Mouse (Mus musculus): ENCODE measurements at regions not wholly inside any gene's neighbourhood (a gene's known extent, or its start where the extent isn't known, plus 50 kb on each side); places are given as distances from the start of the nearest gene placed in this dataset.

DNA sequence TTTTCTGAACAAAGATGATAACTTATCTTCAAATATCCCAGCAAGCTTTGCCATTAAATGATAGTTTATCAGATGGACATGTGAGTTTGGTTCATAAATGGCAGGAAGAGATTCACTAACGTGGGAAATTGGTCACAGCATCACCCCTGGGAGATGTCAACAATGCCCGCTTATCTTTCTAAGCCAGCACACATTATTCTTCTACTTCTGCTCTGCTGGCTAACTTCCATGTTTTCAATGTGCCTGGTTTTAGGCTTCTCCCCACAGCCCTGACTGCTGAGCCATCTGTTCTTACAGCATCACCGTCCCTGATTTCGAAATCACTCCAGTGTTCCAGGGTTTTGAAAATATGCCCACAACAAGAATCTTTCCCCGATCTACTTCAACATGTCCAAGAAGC lies 2175.4 kb downstream of the 9330182O14Rik start:
- DNase-seq (ENCODE audit: low read depth): peak; percentile 82

DNA sequence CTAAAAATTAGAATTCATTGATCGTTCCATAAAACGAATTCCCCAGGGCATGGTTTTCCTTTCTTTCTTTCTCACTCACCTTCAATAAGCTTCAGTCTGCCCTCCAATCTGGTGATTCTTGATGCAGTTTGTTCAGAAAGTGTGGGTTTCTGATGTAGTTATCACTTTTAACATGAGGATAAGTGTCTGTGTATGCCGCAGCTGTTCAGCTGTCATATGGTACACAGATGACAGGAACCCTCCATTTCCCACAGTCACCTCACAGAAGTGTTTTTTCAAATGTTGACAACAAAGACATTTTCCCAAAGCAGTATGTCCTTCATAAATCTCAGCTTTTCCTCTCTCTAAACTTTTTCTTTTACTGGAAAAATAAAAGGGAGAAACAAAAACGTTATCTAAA lies 2177.0 kb downstream of the 9330182O14Rik start:
- DNase-seq (ENCODE audit: low read depth): no peak

DNA sequence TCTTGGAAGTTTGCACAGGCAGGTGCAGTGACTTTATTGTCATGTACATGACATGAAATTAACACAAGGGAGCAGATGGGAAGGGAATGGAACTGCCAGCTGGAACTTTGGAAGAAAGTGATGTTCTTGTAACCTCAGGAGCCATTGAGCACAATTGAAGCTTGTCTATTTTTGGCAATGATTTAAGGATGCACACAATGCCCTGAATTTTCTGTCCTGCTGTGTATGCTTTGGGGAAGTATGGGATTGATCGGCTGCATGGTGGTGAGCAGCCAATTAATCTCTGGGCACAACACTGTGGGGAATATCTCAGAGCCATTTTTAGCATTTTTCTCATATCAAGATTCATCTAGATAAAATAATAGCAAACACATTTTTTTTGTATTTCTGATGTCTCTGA lies 2186.2 kb downstream of the 9330182O14Rik start:
- no peak for DNase-seq (ENCODE audit: low read depth)

DNA sequence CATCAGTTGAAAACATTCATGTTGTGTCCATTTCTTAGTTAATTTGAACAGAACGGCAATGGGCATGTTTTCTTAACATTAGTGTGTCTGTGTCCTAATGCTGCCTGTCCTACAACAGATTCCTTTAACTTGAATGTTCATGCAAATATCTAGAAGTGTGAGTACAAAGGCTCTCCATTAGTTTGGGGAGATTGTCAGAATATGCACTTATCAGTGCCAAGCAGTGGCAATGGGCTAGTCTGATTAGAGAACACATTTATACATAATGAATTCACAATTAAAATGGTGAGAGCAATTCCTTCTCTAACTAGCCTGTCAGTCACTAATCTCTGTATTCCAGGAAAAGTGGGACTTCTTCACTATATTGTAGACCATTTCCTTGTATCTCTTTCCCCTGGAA lies 2188.8 kb downstream of the 9330182O14Rik start:
- DNase-seq (ENCODE audit: low read depth): no peak

DNA sequence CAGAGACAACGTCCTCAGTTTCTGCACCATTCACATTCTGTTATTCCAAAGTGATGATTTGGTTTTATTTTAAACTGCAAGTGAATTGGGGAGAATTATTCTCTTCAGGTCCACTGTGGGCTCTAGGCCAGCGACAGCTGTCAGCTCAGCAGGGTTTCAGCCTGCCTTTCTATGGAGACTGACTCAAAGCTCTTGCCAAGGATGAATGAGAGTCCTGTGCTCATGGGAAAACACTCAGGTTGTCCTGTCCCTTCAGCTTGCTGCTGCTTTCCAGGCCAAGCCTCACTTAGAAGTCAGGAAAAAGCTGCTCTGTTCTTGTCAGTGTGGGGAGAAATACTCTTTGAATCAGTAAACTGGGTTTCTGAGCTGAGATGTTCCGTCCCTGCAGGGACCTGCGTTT lies 2191.1 kb downstream of the 9330182O14Rik start:
- DNase-seq (ENCODE audit: low read depth): no peak

DNA sequence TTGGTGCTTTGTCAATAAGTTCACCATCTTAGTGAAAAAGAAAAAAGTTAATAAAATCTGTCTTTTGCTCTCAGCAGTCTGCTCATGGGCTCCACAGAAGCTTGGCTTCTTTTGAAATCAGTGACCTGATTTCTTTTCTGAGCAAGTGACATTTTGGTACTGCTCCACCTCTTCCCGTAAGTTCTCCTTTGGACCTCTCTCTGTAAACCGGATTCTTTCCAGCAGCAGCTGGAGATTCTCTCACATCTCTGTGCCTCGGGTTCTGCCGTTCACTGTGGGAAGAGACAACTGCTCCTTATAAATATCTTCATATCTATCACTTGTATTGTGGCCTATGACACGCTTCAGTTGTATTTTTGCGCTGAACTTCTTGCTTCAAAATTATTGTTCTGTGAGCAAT lies 2194.4 kb downstream of the 9330182O14Rik start:
- no peak for DNase-seq (ENCODE audit: low read depth)

DNA sequence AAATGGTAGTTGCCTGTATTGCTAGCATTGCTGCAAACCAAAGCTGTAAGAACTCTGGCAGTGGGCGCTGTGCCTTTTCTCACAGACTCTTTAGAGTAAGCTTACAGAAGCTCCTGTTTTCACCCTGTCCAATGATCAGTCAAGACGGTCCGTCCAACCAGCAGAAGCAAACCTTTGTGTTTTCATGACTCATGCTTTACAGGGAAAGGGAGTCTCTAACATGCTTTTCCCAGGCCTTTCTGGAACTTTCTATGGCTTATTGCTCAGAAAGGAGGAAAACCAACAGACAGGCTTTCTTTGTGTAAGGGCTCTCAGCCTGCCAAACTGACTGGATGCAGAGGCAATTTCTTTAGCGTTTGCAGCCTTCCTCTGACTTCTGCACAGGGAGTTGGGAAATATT lies 2195.6 kb downstream of the 9330182O14Rik start:
- DNase-seq (ENCODE audit: low read depth): peak; percentile 94

DNA sequence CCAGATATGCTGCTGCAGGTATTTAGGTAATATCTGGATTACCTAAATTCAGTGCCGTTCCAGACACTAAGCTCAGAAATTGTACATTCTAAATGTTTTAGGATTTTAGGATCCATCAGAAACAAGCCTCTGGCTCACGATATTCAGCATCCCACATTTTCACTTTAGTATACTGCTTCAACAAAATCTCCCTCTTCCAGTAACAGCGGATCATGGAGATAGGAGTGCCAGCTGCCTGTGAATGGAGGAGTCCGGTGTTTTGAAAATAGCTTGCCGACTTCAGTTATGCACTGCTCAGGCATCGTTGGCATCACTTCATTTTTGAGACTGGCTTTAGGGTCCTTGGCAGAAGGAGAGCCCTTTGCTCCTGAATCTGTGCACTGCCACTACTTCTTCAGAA lies 2199.5 kb downstream of the 9330182O14Rik start:
- DNase-seq (ENCODE audit: low read depth): no peak

DNA sequence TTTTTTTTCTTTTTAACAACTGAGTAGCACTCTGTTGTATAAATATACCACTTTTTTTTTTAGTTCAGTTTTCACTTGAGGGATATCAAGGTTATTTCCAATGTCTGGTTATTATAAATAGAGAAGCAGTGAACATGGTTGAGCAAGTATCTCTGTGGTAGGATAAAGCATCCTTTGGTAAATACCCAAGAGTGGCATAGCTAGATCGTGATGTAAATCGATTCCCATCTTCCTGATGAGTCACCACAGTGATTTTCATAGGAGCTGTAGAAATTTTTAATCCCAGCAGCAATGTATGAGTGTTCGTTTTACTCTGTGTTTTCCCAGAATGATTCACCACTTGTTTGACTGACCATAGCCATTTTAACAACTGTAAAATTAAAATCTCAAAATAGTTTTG lies 2212.0 kb downstream of the 9330182O14Rik start:
- no peak for DNase-seq (ENCODE audit: low read depth)

DNA sequence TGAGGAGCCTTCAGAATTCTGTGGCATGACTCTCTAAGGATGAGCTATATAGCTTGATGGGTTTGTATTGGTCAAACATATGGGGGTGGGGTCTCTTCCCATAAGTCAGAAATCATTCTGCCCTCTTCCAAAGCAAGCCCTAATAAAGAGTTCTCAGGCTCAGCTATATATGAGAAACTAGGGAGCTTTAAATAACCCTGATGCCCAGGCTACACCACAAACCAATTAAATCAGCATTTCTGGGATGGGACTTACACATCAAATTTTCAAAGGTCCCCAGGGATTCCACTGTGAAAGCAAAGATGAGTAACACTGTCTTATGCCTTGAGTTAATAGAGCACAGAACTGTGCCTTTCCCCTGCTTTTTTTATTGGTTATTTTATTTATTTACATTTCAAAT lies 2227.7 kb downstream of the 9330182O14Rik start:
- no peak for DNase-seq (ENCODE audit: low read depth)

DNA sequence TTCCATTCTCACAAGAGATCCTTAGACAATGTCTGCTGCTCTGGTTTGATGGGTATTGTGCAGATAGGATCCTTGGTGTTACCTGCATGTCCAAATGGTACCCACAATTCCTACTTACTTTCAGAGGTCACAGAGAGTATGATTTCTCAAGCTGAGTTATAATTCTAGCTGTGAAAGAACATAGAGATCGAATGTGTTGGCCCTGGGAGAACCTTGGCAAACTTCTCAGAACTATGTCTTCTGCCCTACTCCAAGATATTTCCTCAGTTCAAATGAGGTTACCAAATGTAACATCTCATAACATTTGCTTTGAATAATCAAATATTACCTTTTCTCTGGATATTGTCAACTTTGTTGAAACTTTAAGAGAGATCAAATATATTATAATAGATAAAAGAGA lies 2230.8 kb downstream of the 9330182O14Rik start:
- no peak for DNase-seq (ENCODE audit: low read depth)

DNA sequence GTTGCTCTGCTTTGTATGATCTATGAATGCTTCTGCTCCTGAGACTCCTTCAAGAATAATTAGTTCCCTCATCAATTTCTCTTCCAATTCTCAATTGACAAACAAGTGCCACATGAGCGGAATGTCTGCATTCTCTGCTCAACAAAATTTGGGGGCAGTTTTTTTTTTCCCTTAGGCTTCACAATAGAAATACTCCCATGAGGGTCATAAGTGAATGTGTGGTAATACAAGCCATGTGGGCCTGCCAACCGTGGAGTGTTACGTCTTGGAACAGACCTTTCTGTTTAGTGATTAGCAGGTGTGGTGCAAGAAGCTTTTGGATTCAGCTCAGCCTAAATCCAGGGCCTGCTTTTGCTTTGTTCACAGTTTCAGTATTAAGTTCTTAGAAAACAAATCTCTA lies 2232.6 kb downstream of the 9330182O14Rik start:
- no peak for DNase-seq (ENCODE audit: low read depth)

DNA sequence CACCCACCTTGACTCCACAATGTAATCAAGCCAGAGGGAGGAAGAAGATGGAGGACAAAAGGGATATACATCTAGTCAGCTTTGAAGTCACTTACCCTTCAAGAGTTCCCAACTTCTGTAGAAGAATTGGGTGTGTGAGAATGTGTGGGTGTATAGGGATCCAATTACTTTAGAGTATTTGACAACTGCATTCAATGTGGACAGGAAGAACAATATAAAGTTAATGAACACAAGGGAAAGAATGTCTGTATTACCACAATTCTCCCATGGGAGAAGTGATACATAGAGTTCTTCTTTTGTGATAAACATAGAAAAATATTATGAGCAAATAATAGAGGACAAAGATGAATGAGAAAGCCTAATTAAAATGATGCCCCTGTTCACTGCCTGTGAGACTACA lies 2235.4 kb downstream of the 9330182O14Rik start:
- DNase-seq (ENCODE audit: low read depth): no peak

DNA sequence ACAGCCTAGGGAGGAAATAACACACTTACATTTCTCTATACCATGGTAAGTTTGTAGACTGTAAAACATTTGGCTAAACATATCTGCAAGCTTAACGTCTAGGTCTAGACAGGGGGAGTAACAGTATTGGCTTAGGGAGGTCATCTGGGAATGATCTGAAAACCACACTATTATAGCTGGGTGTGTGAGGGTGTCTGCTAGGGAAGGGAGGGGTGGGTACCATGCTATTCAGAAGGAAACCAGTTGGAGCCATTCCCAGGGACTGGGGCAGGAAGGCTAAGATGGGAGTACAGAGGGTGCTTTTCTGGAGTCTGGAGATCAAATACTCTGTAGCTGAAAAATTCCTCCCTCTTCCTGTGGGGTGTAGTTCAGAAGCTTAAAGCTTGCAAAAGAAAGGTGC lies 2235.9 kb downstream of the 9330182O14Rik start:
- no peak for DNase-seq (ENCODE audit: low read depth)

DNA sequence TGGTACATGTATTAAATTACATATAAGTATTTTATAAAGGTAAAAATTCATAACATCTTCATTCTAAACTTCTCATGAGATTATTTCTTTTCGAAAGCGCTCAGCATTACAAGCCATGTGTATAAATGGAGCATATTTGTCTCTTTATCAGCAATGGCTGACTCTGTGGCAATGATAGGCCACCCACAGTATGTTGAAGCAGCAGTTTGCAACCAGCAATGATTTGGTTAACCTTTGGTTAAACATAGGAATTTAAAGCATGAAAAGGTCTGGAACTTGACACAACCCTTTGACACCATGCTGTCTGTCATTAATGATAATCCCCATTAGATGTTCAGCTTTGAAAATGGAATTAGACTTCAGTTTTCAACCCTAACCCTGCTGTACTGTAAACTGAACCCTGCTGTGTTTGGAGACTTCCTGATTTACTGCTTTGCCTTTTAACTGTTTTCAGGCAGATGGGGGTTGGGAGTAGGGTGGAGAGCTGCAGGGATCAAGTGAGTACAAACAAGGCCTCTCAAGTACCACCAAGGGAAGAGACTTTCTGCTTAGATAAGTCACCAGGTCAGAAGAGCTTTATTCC lies 2238.6 kb downstream of the 9330182O14Rik start:
- DNase-seq (ENCODE audit: low read depth): no peak

Data from fibroblast of lung, adult 2 months (primary cell).